Mouse (Mus musculus) CH12.LX (cell line): ENCODE data around the gene Sox12.

Experiments used
- CTCF ChIP-seq, 2 experiments: IDR thresholded peaks in 1 of 2; conservative IDR thresholded peaks in 1 of 2; 2 replicates each; pipeline ENCODE4 v1.5.1; 2011 to 2012; ENCODE audit warnings: low read depth in 2 of 2, low read length in 2 of 2, improper control_type of control experiment in 1 of 2, inconsistent platforms in 1 of 2, mild to moderate bottlenecking in 1 of 2, moderate library complexity in 1 of 2
- E2F4 ChIP-seq: IDR thresholded peaks from 2 replicates; pipeline ENCODE4 v1.6.1; 2011; ENCODE audit warnings: low read depth, low read length, improper control_type of control experiment; ENCODE audit not compliant: insufficient replicate concordance
- EP300 ChIP-seq: IDR thresholded peaks from 2 replicates; pipeline ENCODE4 v1.6.1; 2011; ENCODE audit warnings: low read length, improper control_type of control experiment
- HCFC1 ChIP-seq: IDR thresholded peaks from 2 replicates; pipeline ENCODE4 v1.6.1; 2012; ENCODE audit warnings: low read depth, mild to moderate bottlenecking, inconsistent platforms, low read length, improper control_type of control experiment
- JUND ChIP-seq: conservative IDR thresholded peaks from 2 replicates; pipeline ENCODE4 v1.6.1; 2011; ENCODE audit warnings: low read depth, low read length, improper control_type of control experiment
- MAZ ChIP-seq: IDR thresholded peaks from 2 replicates; pipeline ENCODE4 v1.6.1; 2012; ENCODE audit warnings: low read depth, mild to moderate bottlenecking, inconsistent platforms, low read length, improper control_type of control experiment, moderate library complexity
- MYC ChIP-seq: IDR thresholded peaks from 2 replicates; pipeline ENCODE4 v1.6.1; 2011; ENCODE audit warnings: low read depth, mild to moderate bottlenecking, improper control_type of control experiment, low read length
- POLR2A ChIP-seq: IDR thresholded peaks from 2 replicates; pipeline ENCODE4 v1.6.1; 2011; ENCODE audit warnings: low read depth, mild to moderate bottlenecking, improper control_type of control experiment, low read length
- TBP ChIP-seq: conservative IDR thresholded peaks from 2 replicates; pipeline ENCODE4 v1.6.1; 2011; ENCODE audit warnings: low read depth, low read length, improper control_type of control experiment
- UBTF ChIP-seq: IDR thresholded peaks from 2 replicates; pipeline ENCODE4 v1.6.1; 2012; ENCODE audit warnings: low read depth, mild to moderate bottlenecking, inconsistent platforms, low read length, improper control_type of control experiment, moderate library complexity
- USF1 ChIP-seq: IDR thresholded peaks from 2 replicates; pipeline ENCODE4 v1.6.1; 2014; ENCODE audit warnings: low read depth, mild to moderate bottlenecking, inconsistent platforms, low read length, improper control_type of control experiment
- ZNF384 ChIP-seq: IDR thresholded peaks from 2 replicates; pipeline ENCODE4 v1.6.1; 2012; ENCODE audit warnings: low read depth, low read length, improper control_type of control experiment, inconsistent platforms

DNA sequence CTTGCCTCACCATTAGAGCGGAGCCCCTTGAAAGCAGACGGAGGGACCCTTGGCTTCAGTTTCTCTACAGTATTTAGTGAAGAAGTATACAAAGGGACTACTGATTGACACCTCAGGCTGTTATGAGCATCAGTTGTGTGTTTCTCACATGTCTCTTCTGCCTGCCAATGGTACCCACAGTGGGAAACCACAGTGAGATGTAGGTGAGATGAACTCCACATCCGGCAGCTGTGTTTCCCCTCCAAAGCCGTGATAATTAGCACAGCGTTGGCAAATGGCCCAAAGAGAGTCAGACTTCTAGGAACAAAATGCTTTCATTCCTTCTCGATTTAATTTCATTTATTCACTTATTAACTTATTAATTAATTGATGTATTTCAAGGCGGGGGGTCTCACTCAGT, 25.8 kb downstream of the Sox12 start:
- no peak for TF ChIP-seq JUND
- TF ChIP-seq POLR2A, result no peak
- no peak for TF ChIP-seq E2F4
- TF ChIP-seq CTCF (conservative IDR thresholded peaks at IDR 0.05 in 1 of 2, IDR thresholded peaks at IDR 0.05 in 1 of 2; ENCODE audit: low read depth in 2 of 2, low read length in 2 of 2), result no peak
- TF ChIP-seq USF1, result no peak
- no peak for TF ChIP-seq UBTF
- TF ChIP-seq ZNF384, result no peak
- TF ChIP-seq TBP, result no peak
- no peak for TF ChIP-seq HCFC1
- TF ChIP-seq EP300, result no peak
- TF ChIP-seq MAZ, result no peak
- no peak for TF ChIP-seq MYC
